Mouse (Mus musculus) CH12.LX (cell line): ENCODE measurements at regions not wholly inside any gene's neighbourhood (a gene's known extent, or its start where the extent isn't known, plus 50 kb on each side); places are given as distances from the start of the nearest gene placed in this dataset.

ENCODE experiments used
- CHD1 ChIP-seq: IDR thresholded peaks from 2 replicates; pipeline ENCODE4 v1.6.1; 2012; ENCODE audit warnings: low read depth, low read length, improper control_type of control experiment, inconsistent platforms
- CTCF ChIP-seq, 2 experiments: IDR thresholded peaks in 1 of 2; conservative IDR thresholded peaks in 1 of 2; 2 replicates each; pipeline ENCODE4 v1.5.1; 2011 to 2012; ENCODE audit warnings: low read depth in 2 of 2, low read length in 2 of 2, improper control_type of control experiment in 1 of 2, inconsistent platforms in 1 of 2, mild to moderate bottlenecking in 1 of 2, moderate library complexity in 1 of 2
- ELF1 ChIP-seq: IDR thresholded peaks from 2 replicates; pipeline ENCODE4 v1.6.1; 2014; ENCODE audit warnings: low read depth, mild to moderate bottlenecking, inconsistent platforms, low read length, improper control_type of control experiment
- EP300 ChIP-seq: IDR thresholded peaks from 2 replicates; pipeline ENCODE4 v1.6.1; 2011; ENCODE audit warnings: low read length, improper control_type of control experiment
- HCFC1 ChIP-seq: IDR thresholded peaks from 2 replicates; pipeline ENCODE4 v1.6.1; 2012; ENCODE audit warnings: low read depth, mild to moderate bottlenecking, inconsistent platforms, low read length, improper control_type of control experiment
- KAT2A ChIP-seq: IDR thresholded peaks from 2 replicates; pipeline ENCODE4 v1.6.1; 2012; ENCODE audit warnings: low read length, improper control_type of control experiment, inconsistent platforms; ENCODE audit not compliant: insufficient replicate concordance
- MAX ChIP-seq: IDR thresholded peaks from 2 replicates; pipeline ENCODE4 v1.6.1; 2011; ENCODE audit warnings: low read length, improper control_type of control experiment
- MXI1 ChIP-seq: IDR thresholded peaks from 2 replicates; pipeline ENCODE4 v1.6.1; 2011; ENCODE audit warnings: mild to moderate bottlenecking, low read depth, low read length, improper control_type of control experiment
- POLR2A ChIP-seq: IDR thresholded peaks from 2 replicates; pipeline ENCODE4 v1.6.1; 2011; ENCODE audit warnings: low read depth, mild to moderate bottlenecking, improper control_type of control experiment, low read length
- RAD21 ChIP-seq: IDR thresholded peaks from 2 replicates; pipeline ENCODE4 v1.6.1; 2011; ENCODE audit warnings: low read depth, mild to moderate bottlenecking, low read length, improper control_type of control experiment, moderate library complexity
- TCF12 ChIP-seq: IDR thresholded peaks from 2 replicates; pipeline ENCODE4 v1.6.1; 2014; ENCODE audit warnings: low read depth, mild to moderate bottlenecking, inconsistent platforms, low read length, improper control_type of control experiment
- ZKSCAN1 ChIP-seq: IDR thresholded peaks from 2 replicates; pipeline ENCODE4 v1.6.1; 2012; ENCODE audit warnings: low read depth, inconsistent platforms, low read length, improper control_type of control experiment, borderline replicate concordance
- ZMIZ1 ChIP-seq: IDR thresholded peaks from 2 replicates; pipeline ENCODE4 v1.6.1; 2012; ENCODE audit warnings: low read depth, mild to moderate bottlenecking, inconsistent platforms, low read length, improper control_type of control experiment

- TF ChIP-seq TCF12 (0 out of 2 replicates have a peak, but pooled peaks have one; percentile 13), CTCF (conservative IDR thresholded peaks at IDR 0.05 in 1 of 2, IDR thresholded peaks at IDR 0.05 in 1 of 2; ENCODE audit: low read depth in 2 of 2, low read length in 2 of 2) (no peak), ELF1 (no peak), KAT2A (no peak), CHD1 (no peak), MAX (no peak), ZMIZ1 (no peak), HCFC1 (no peak), POLR2A (no peak), MXI1 (no peak), ZKSCAN1 (no peak), EP300 (no peak), RAD21 (no peak)
Measured at GRCm38 (mm10) chr13:51918781-51919170, 72.3 kb downstream of the Gadd45g start.
